Mouse (Mus musculus) T-helper 2 cell (primary cell): ENCODE results near the gene Agxt2.

Experiments used
- in situ Hi-C: fragments of 300-600 bp; cut with MboI, MseI; formaldehyde crosslinking; loops from one replicate; pipeline ENCODE4 v1.15.1; 2025; ENCODE audit warnings: high pct_unique_total_duplicates

Agxt2 gene

DNA sequence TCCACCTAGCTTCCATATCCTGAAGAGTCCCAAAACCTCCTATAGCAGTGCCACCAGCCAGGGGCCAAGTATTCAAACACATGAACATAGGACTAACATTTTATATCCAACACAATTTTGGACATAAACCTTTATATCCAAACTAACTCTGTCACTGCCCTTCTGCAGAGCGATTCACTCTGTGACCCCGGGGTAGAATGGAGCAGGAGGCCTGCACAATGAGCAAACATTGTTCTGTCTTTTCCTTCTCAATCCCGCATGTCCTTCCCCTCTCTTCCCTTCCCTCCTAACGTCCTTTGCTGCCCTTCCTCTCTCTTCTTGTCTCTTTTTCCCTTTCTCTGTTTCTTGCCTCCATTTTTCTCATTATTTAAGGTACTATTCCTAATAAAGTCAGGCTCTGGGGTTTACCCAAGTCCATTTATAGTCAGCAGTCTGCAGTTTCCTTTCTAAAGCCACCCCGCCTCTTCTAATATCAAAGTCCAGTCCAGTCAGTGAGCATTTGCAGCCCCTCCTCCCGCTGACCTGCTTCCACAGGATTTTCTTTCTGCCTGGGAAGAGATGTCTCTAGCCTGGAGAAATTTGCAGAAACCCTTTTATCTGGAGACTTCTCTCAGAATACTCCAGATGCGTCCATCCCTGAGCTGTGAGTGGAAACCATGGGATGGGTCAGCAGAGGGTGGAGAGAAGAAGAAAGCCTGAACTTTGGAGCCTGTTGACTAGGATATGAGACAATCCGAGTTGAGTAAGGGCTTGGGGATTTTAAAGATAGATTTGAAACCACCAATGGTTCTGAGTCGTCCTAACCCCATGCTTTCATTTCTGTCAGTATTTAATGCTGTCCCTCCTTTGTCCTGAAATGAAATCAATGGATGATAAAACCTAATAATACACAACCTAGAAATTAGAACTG is at the start of gene Agxt2:
Gene Agxt2 (plus strand): TSS at position 494 of the 910 bp plus-strand sequence.
- in situ Hi-C loops: no loop called here

DNA sequence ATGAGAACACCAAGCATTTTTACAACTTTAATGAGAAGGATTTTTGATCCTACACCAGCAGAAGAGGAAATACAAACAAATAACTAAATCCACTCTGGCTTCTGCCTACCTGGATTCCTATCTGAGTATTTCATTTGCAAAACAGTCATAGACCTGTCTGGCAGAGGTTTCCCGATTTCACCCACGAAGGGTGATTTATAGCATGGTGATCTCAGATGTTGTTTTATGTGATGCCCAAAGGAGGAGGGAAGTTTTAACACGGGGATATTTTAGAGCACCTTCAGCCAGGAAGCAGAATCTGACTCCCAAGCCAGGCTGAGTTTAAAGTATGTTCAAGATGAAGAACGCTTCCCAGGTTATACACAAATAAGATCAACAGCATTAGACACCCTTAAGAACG is 46.5 kb upstream of the Agxt2 start:
- in situ Hi-C loops: loop anchor here (5.0 to 25.0 kb wide), 2 partner anchors 700 to 865 kb away; no protein-coding TSS in a partner anchor

DNA sequence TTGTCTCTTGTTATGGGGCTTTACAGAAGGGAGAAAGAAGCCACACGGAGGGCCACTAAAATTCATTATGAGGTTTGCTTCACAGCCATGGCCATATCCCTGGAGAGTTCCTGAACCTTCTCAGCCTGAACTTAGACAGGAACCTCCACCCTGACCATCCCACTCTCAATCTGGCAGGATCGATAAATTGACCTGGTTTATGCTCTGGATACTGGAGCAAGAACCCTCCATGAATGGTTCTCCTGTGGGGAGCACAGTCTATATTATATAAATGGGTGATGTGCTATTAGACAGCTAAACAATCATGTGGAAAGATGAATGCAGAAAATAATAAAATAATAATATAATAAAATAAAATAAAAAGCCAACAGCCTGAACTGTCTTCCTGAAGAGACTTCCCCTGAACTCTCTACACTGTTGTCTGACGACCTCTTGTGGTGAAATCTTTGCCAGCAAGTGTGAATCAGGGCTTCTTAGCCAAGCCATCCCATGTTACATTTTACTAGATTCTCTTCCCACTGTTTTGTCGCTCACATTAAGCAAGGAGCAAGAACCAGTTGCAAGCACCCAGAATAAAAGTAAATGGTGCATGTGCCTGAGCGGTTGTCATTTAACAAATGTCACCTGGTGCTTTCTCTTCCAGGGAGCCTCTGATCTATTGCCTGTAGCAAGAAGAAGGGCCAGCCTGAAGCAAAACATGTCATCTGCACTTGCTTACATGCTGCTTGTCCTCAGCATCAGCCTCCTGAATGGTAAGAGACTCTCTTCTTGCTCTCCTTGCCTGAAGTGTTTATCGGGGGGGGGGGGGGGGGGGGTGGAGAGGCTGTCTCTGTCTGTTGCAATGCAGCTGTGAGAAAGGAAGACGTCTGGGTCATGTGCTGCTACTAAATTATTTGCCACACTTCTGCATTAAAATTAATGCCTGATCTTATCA is 44.5 kb upstream of the Agxt2 start:
- in situ Hi-C loops: loop anchor here (5.0 to 25.0 kb wide), 2 partner anchors 701 to 866 kb away; no protein-coding TSS in a partner anchor

DNA sequence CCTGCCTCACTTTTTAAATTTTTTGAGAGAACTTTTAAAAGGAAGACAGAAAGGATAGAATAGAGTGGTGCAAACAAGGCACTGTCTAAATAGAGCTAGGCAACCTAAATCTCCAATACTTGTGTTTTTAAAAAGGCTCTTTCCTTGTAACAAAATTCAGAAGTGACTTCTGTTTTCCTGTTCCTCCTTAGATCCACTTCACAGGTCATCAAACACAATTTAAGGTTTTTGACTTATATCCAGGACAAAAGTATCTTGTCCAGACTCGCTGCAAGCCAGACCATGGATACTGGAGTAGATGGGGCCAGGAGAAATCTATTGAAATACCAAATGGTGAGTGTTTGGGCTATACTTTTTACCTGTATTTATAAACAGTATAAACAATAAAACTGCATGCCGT is 33.3 kb upstream of the Agxt2 start, which contains the start of gene Gm21973:
Gene Gm21973 (plus strand): TSS at position 301 of the 400 bp plus-strand sequence.
- in situ Hi-C loops: loop anchor here (10.0 kb wide), 1 partner anchor 350 kb away; no protein-coding TSS in a partner anchor

GRCm38 (mm10) chr15:10330626-10331025 is 27.7 kb upstream of the Agxt2 start:
- in situ Hi-C loops: no loop called here

GRCm38 (mm10) chr15:10332566-10332965 is 25.8 kb upstream of the Agxt2 start:
- in situ Hi-C loops: no loop called here

GRCm38 (mm10) chr15:10338606-10339005 is 19.7 kb upstream of the Agxt2 start:
- in situ Hi-C loops: no loop called here

- in situ Hi-C loops: no loop called here
Measured at GRCm38 (mm10) chr15:10347044-10347443, 11.3 kb upstream of the Agxt2 start.

DNA sequence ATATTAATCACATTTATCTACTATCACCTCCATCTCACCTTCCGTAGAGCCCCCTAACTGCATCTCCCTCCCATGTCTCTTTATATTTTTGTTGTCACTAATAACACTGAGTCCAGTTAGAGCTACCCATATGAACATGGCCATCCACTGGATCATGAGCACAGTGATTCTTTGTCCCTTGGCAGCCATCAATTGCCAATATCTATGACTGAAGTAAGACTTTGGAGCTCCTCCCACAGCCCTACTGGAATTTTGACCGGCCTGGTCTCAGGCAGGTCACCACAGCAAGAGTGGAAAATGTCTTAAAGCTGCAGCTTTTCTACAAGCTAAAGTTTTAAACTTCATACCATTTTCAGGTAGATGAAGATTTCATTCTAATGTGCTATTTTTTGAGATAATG is 8.0 kb downstream of the Agxt2 start:
- in situ Hi-C loops: no loop called here

GRCm38 (mm10) chr15:10375404-10375803 is 17.1 kb downstream of the Agxt2 start:
- in situ Hi-C loops: no loop called here

DNA sequence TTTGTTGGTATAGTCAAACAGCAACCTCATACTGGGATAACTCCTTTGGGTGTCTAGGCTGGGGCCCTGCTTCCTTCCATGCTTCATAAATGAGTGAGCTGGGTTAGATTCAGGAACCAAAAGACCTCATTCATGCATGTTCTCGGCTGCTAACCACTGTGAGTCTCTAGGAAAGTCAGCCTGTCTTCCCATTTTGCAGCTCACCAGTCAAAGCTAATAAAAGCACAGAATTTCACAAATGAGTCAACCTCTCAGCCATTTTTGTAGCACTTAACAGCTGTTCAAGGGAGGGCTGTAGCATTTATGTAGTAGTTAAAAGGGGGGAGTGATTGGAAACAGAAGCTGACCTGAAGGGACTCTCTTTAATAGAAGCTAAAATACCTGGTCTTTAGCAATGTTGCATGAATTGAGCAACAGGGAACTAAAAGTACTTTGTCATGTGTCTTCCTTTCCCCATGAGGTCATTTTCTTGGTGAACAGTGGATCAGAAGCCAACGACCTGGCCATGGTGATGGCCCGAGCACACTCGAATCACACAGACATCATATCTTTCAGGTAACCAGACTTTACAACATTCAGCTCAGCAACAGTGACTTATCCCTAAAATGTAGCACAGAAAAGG is 20.1 kb downstream of the Agxt2 start:
- in situ Hi-C loops: no loop called here

GRCm38 (mm10) chr15:10379757-10380458 is 21.6 kb downstream of the Agxt2 start:
- in situ Hi-C loops: no loop called here

- in situ Hi-C loops: no loop called here
Measured at GRCm38 (mm10) chr15:10387263-10387662, 28.9 kb downstream of the Agxt2 start.

DNA sequence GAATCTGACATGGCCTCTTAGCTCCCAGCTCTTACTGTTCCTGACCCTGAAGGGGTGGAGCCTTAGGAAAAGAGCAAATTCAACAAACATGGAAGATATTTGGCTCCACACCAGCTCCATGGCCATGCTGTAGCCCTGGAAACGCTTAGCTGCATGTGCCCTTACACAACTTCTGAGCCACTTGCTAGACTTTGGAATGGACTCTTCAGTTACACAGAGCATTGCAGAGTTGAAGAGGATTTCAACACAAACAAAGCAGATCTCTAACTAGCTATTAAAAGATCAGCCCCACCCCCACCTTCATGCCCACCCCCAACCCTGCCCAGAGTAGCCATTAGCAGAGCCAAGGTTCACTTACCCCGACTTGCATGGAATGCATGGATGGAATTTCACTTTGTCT is 41.5 kb downstream of the Agxt2 start:
- in situ Hi-C loops: no loop called here

DNA sequence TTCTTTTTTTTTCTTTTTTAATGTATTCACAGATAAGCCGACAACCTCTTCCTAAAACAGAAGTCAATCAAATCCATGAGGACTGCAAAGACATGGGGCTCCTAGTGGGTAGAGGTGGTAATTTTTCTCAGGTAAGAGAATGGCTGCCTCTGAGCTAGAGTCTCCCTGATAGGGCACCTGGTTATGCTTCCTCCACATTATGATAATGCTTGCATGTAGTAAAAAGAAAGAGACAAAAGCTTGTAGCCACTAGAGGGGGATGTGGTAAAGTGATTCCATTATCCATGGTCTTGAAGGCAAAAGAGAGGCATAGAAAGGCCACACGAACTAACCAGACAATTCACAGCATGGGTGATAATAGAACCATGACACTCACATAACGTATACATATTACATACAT is 42.1 kb downstream of the Agxt2 start:
- in situ Hi-C loops: no loop called here

GRCm38 (mm10) chr15:10409842-10410241 is 51.5 kb downstream of the Agxt2 start:
- in situ Hi-C loops: no loop called here

GRCm38 (mm10) chr15:10410881-10411280 is 52.5 kb downstream of the Agxt2 start:
- in situ Hi-C loops: no loop called here

- in situ Hi-C loops: no loop called here
Measured at GRCm38 (mm10) chr15:10413656-10414055, 55.3 kb downstream of the Agxt2 start.

GRCm38 (mm10) chr15:10421138-10421784 is 62.9 kb downstream of the Agxt2 start:
- in situ Hi-C loops: no loop called here

DNA sequence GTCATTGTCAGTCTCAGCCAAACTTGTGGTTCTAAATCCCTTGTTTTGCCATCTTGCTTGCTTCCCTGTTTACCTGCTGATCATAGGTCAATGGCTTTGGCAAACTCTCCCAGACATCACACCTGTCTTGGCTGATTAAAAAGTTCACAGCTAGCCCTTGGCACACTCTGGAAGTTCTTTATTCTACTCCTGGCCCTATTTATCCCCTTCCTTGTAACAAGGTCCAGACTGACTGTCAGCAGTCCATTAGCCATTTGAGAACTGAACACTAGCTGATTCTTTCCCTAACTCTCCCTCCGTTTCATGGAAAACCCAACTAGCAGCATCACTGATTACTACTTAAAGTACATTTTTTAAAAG is 63.4 kb downstream of the Agxt2 start:
- in situ Hi-C loops: no loop called here
